Mouse (Mus musculus) embryonic facial prominence, embryonic 13.5 days (tissue): ENCODE data around the gene Rreb1. TPM values are rescaled to one million over a fixed set of nuclear protein-coding genes. Genes with fewer than 3 reads are reported as not detected.

ENCODE experiments used
- ATAC-seq: fragments of 200-750 bp; cut with Nextera tagmentation; 2 replicates; pipeline ENCODE4 v1.8.0; 2017; ENCODE audit warnings: low read depth; ENCODE audit not compliant: insufficient number of reproducible peaks, insufficient read depth, low FRiP score, low TSS enrichment
- H3K27ac ChIP-seq: fragments of 300-500 bp; sonication (generic); 2 replicates; pipeline ENCODE4 v1.5.1; 2015; ENCODE audit warnings: moderate library complexity, mild to moderate bottlenecking, inconsistent platforms
- H3K27me3 ChIP-seq: fragments of 300-500 bp; sonication (generic); 2 replicates; pipeline ENCODE4 v1.6.1; 2015; ENCODE audit warnings: mild to moderate bottlenecking, inconsistent platforms
- H3K36me3 ChIP-seq: fragments of 300-500 bp; sonication (generic); 2 replicates; pipeline ENCODE4 v1.6.1; 2015; ENCODE audit warnings: mild to moderate bottlenecking, inconsistent platforms
- H3K4me1 ChIP-seq: fragments of 300-500 bp; sonication (generic); 2 replicates; pipeline ENCODE4 v1.6.1; 2015; ENCODE audit warnings: inconsistent platforms
- H3K4me2 ChIP-seq: fragments of 300-500 bp; sonication (generic); 2 replicates; pipeline ENCODE4 v1.6.1; 2015; ENCODE audit warnings: moderate library complexity, mild to moderate bottlenecking, inconsistent platforms
- H3K4me3 ChIP-seq: fragments of 300-500 bp; sonication (generic); 2 replicates; pipeline ENCODE4 v1.5.1; 2015; ENCODE audit warnings: mild to moderate bottlenecking, inconsistent platforms
- H3K9ac ChIP-seq: fragments of 300-500 bp; sonication (generic); 2 replicates; pipeline ENCODE4 v1.6.1; 2015; ENCODE audit warnings: mild to moderate bottlenecking, inconsistent platforms
- H3K9me3 ChIP-seq: fragments of 300-500 bp; sonication (generic); 2 replicates; pipeline ENCODE4 v1.6.1; 2016; ENCODE audit warnings: inconsistent platforms
- WGBS: fragments of 180-500 bp; shearing (Covaris S2); methylation state at CpG from one replicate; pipeline ENCODE4 v1.1.7; 2015; ENCODE audit warnings: mixed read lengths; 5-methylcytosine and 5-hydroxymethylcytosine counted together
- polyA plus RNA-seq: library from polyadenylated mRNA; unstranded; fragments of >200 nt; fragmentation: Nextera tagmentation; extraction: Ambion mirVana; gene quantifications from 2 replicates; pipeline ENCODE4 v1.2.1, GENCODE M21; 2015

Rreb1 gene
- polyA plus RNA-seq, 1 experiment from 2014 or later = 15.0 TPM

GRCm38 (mm10) chr13:37941950-37942886, 164.0 kb downstream of the Rreb1 start:
- H3K4me3 ChIP-seq = no peak overlapping the region
- peaks cover 29% of the 10 kb centered on the region for H3K4me1 ChIP-seq
- peak overlapping the region; percentile 51; the same call in 1 of the 2 replicates for H3K27ac ChIP-seq
- ATAC-seq = 0 out of 2 replicates have a peak, but pooled peaks have one; percentile 32
- no peak overlapping the region for H3K4me2 ChIP-seq
- 0 out of 2 replicates have a peak overlapping the region, but pooled peaks have one; percentile 7 for H3K9ac ChIP-seq
- H3K27me3 ChIP-seq = no peaks in the 10 kb centered on the region
- H3K36me3 ChIP-seq = peaks cover 20% of the 10 kb centered on the region
- no peaks in the 10 kb centered on the region; the same call in 1 of the 2 replicates for H3K9me3 ChIP-seq
- 68% methylated on average over 17 of the region's 17 CpGs for WGBS

DNA sequence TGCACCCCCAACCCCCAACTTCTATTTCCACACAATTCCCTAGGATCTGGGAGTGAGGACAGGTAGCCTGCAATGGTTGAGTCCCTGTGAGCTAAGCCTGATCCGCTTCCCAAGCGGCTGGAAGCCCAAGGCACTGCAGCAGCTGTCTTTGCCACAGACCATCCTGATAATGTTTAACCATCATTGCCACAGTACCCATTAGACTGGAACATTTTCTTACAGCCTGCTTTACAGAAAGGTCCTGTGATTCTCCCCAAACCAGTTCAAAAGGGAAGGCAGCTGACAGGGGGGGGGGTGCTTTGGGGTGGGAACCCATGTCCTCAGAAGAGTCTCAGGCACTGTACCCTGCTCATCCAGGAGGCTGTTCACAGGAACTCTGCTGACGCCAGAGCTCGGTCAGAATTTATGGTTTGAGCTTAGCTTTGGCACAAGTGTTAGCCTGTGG, 164.7 kb downstream of the Rreb1 start:
- WGBS = 60% methylated on average over 4 of the region's 4 CpGs
- peak overlapping the region; percentile 51; the same call in 1 of the 2 replicates for H3K27ac ChIP-seq

GRCm38 (mm10) chr13:37943466-37943865, 165.3 kb downstream of the Rreb1 start:
- Histone ChIP-seq H3K36me3 (peaks cover 29% of the 10 kb centered on the region), H3K9me3 (no peaks in the 10 kb centered on the region; the same call in 1 of the 2 replicates), H3K4me2 (no peak overlapping the region), H3K9ac (no peak overlapping the region), H3K4me3 (no peak overlapping the region), H3K27ac (0 out of 2 replicates have a peak overlapping the region, but pooled peaks have one; percentile 16), H3K4me1 (peaks cover 29% of the 10 kb centered on the region), H3K27me3 (no peaks in the 10 kb centered on the region)
- no peak for ATAC-seq
- 77% methylated on average over 3 of the region's 3 CpGs for WGBS

More for the DNA sequence above, 164.7 kb downstream of the Rreb1 start:
- no peaks in the 10 kb centered on the region for H3K27me3 ChIP-seq
- H3K36me3 ChIP-seq = peaks cover 24% of the 10 kb centered on the region
- H3K9ac ChIP-seq = no peak overlapping the region
- H3K4me2 ChIP-seq = no peak overlapping the region
- peaks cover 29% of the 10 kb centered on the region for H3K4me1 ChIP-seq
- H3K4me3 ChIP-seq = no peak overlapping the region
- no peaks in the 10 kb centered on the region; the same call in 1 of the 2 replicates for H3K9me3 ChIP-seq
- ATAC-seq = no peak

- Histone ChIP-seq H3K9me3 (no peaks in the 10 kb centered on the region), H3K4me2 (no peak overlapping the region), H3K4me3 (no peak overlapping the region), H3K27me3 (no peaks in the 10 kb centered on the region), H3K36me3 (peaks cover 30% of the 10 kb centered on the region), H3K27ac (0 out of 2 replicates have a peak overlapping the region, but pooled peaks have one; percentile 40), H3K9ac (no peak overlapping the region), H3K4me1 (peaks cover 29% of the 10 kb centered on the region)
- ATAC-seq = no peak
- WGBS = 76% methylated on average over 1 of the region's 1 CpGs
These were observed 166.1 kb downstream of the Rreb1 start for GRCm38 (mm10) chr13:37944306-37944705.

- 72% methylated on average over 8 of the region's 8 CpGs for WGBS
These were observed 167.2 kb downstream of the Rreb1 start for GRCm38 (mm10) chr13:37945392-37945791.

GRCm38 (mm10) chr13:37946734-37947133, 168.5 kb downstream of the Rreb1 start:
- H3K4me1 ChIP-seq = peaks cover 22% of the 10 kb centered on the region
- H3K4me2 ChIP-seq = no peak overlapping the region
- no peak overlapping the region for H3K4me3 ChIP-seq
- ATAC-seq = no peak
- no peak overlapping the region for H3K9ac ChIP-seq
- H3K27me3 ChIP-seq = no peaks in the 10 kb centered on the region
- 18% methylated on average over 6 of the region's 6 CpGs for WGBS
- no peak overlapping the region for H3K27ac ChIP-seq
- H3K36me3 ChIP-seq = peaks cover 39% of the 10 kb centered on the region
- no peaks in the 10 kb centered on the region for H3K9me3 ChIP-seq

More at GRCm38 (mm10) chr13:37945392-37945791, 167.2 kb downstream of the Rreb1 start:
- H3K36me3 ChIP-seq = peaks cover 40% of the 10 kb centered on the region
- no peak overlapping the region for H3K9ac ChIP-seq
- H3K4me3 ChIP-seq = no peak overlapping the region
- peaks cover 29% of the 10 kb centered on the region for H3K4me1 ChIP-seq
- no peak overlapping the region for H3K4me2 ChIP-seq
- no peaks in the 10 kb centered on the region for H3K27me3 ChIP-seq
- ATAC-seq = no peak
- H3K27ac ChIP-seq = no peak overlapping the region
- H3K9me3 ChIP-seq = no peaks in the 10 kb centered on the region

DNA sequence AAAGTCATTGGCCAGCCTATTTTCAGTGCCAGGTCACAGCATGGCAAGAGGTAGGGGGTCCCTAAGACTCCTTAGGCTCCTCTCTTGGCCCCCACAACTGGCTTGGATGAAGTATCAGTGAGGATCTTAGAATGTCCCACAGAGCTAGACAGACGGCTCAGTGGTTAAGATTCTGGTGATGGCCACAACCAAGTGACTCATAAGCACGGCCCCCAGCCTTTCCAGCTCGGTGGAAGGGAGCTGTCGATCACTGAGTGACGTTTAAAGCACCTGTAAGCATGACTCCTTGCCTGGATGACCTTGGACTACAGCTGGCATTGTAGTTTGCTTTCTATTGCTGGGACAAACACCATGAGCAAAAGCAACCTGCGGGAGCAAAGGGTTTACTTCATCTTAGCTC, 174.8 kb downstream of the Rreb1 start:
- Histone ChIP-seq H3K4me3 (no peak overlapping the region), H3K27me3 (no peaks in the 10 kb centered on the region), H3K27ac (no peak overlapping the region), H3K4me2 (no peak overlapping the region), H3K4me1 (no peaks in the 10 kb centered on the region), H3K9ac (no peak overlapping the region), H3K9me3 (no peaks in the 10 kb centered on the region), H3K36me3 (peaks cover 40% of the 10 kb centered on the region)
- no peak for ATAC-seq
- WGBS = 82% methylated on average over 6 of the region's 6 CpGs

DNA sequence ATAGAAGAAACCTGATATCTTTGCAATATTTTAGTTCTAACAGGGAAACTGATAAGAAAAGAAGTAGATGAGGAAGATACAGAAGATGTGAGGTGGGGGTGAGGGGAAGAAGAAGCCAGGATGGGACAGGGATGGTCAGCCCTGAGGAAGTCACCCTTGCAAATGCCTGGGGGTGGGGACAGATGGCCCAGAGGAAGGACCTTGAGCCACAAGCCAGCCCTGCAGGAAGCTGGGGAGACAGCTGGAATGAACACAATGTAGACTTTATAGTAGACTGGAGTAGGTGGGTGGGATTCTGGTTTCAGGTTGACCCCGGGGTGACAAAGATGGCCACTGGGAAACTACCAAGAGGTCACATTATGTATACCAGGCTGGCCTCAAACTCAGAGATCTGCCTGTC, 176.1 kb downstream of the Rreb1 start:
- WGBS = 85% methylated on average over 1 of the region's 1 CpGs
- H3K9me3 ChIP-seq = no peaks in the 10 kb centered on the region
- no peaks in the 10 kb centered on the region for H3K27me3 ChIP-seq
- H3K4me1 ChIP-seq = no peaks in the 10 kb centered on the region
- no peak overlapping the region for H3K9ac ChIP-seq
- no peak overlapping the region for H3K27ac ChIP-seq
- H3K4me2 ChIP-seq = no peak overlapping the region
- H3K4me3 ChIP-seq = no peak overlapping the region
- no peak for ATAC-seq
- H3K36me3 ChIP-seq = peaks cover 26% of the 10 kb centered on the region

- no peaks in the 10 kb centered on the region for H3K9me3 ChIP-seq
- H3K27me3 ChIP-seq = no peaks in the 10 kb centered on the region
- 91% methylated on average over 18 of the region's 18 CpGs for WGBS
- no peak overlapping the region for H3K4me3 ChIP-seq
- no peak overlapping the region for H3K27ac ChIP-seq
- H3K36me3 ChIP-seq = no peaks in the 10 kb centered on the region
- peaks cover 1% of the 10 kb centered on the region; the same call in 1 of the 2 replicates for H3K4me1 ChIP-seq
- no peak overlapping the region for H3K4me2 ChIP-seq
- H3K9ac ChIP-seq = no peak overlapping the region
- ATAC-seq = no peak
These were observed 180.5 kb downstream of the Rreb1 start for GRCm38 (mm10) chr13:37958498-37959238.

GRCm38 (mm10) chr13:37959239-37959907, 181.2 kb downstream of the Rreb1 start:
- Histone ChIP-seq H3K4me1 (peaks cover 8% of the 10 kb centered on the region), H3K9ac (no peak overlapping the region), H3K27ac (no peak overlapping the region), H3K9me3 (no peaks in the 10 kb centered on the region), H3K36me3 (no peaks in the 10 kb centered on the region), H3K27me3 (no peaks in the 10 kb centered on the region), H3K4me3 (no peak overlapping the region), H3K4me2 (no peak overlapping the region)
- WGBS = 73% methylated on average over 15 of the region's 15 CpGs
- ATAC-seq = no peak

GRCm38 (mm10) chr13:37959936-37960335, 181.7 kb downstream of the Rreb1 start:
- 83% methylated on average over 7 of the region's 7 CpGs for WGBS
- no peak for ATAC-seq
- Histone ChIP-seq H3K27ac (no peak overlapping the region), H3K9ac (no peak overlapping the region), H3K27me3 (no peaks in the 10 kb centered on the region), H3K9me3 (no peaks in the 10 kb centered on the region), H3K4me2 (no peak overlapping the region), H3K4me3 (no peak overlapping the region), H3K4me1 (peaks cover 14% of the 10 kb centered on the region), H3K36me3 (no peaks in the 10 kb centered on the region)
